Mouse (Mus musculus): Measurements from ENCODE around the gene Mtor.

DNA sequence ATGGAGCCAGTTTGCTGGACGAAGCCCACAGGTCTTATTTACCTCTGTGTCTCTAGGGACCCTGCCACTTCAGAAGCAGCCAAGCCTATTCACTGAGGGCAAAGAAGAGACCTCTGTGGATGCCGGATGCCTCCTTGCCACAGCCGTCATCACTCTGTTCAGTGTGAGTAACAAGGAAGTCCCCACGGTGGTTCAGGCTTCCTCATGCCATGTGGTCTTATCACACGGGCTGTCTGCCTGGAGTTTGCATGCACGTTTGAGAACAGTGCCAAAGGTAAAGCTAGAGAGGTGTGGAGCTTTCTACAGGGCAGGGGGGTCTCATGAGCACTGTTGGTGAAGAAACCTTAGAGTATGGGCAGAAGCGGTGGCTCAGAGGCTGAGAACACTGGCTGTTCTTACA, 124.8 kb downstream of the Mtor start:
- TF ChIP-seq CTCF (IDR thresholded peaks at IDR 0.05; ENCODE audit: insufficient read depth, low read length) (no peak), POLR2A (IDR thresholded peaks at IDR 0.05; ENCODE audit: borderline replicate concordance, extremely low read depth, low read depth, low read length) (no peak)

Measured in lung, adult 2 months (tissue).